Mouse (Mus musculus) heart, adult 2 months (tissue): ENCODE data around the gene Cpd.

Experiments used
- CTCF ChIP-seq: fragments of 200-600 bp; IDR thresholded peaks from 2 replicates; pipeline ENCODE4 v1.8.1; 2022; ENCODE audit warnings: antibody characterized with exemption, mild to moderate bottlenecking, moderate library complexity
- POLR2A ChIP-seq: fragments of 200-500 bp; IDR thresholded peaks from 2 replicates; pipeline ENCODE4 v1.6.1; 2011; ENCODE audit warnings: mild to moderate bottlenecking, low read depth, low read length, control low read depth; ENCODE audit not compliant: insufficient read depth

- TF ChIP-seq POLR2A (no peak), CTCF (no peak)
Observed at GRCm38 (mm10) chr11:76823641-76824040, 23.2 kb downstream of the Cpd start.
